11 mouse cellular contexts compared by ENCODE assay signal in genomic region chr5:75975398-75975797, GRCm38 (mm10). TPM values are rescaled to one million over a fixed set of nuclear protein-coding genes. Genes with fewer than 3 reads are reported as not detected.
DNase-seq lines count a peak whose midpoint lies in the region; ATAC-seq and TF ChIP-seq lines count a peak whose summit lies in the region.
"Had no signal": no experiment of that assay in that cellular context is flagged by ENCODE, and none has a peak within 500 bp of the region (broad histone marks: within the 10 kb centered on the region; RNA-seq: fewer than 3 reads in every experiment).

No protein-coding gene starts in this region.

- peak; percentile 42 for DNase-seq in forebrain, embryonic 14.5 days (ENCODE audit: low spot score)
- DNase-seq in forebrain, postnatal 0 days = no peak
- DNase-seq in kidney, postnatal 36 days = no peak
- peak; percentile 57 for DNase-seq in brain, embryonic 14.5 days (ENCODE audit: low read depth)
- DNase-seq in spleen, postnatal 4 days (ENCODE audit: low spot score in 2 of 2) = no peak
- DNase-seq in layer of hippocampus, adult 11-12 months (ENCODE audit: low spot score) = no peak
- DNase-seq: adrenal gland, postnatal 14 days; cerebellum, postnatal 14 days had no signal

- peak overlapping the region; percentile 17; the same call in 1 of the 2 replicates for H3K9ac ChIP-seq in forebrain, embryonic 14.5 days (ENCODE audit: low read length)
- H3K9ac ChIP-seq in forebrain, postnatal 0 days = no peak overlapping the region
- H3K9ac ChIP-seq in kidney, embryonic 16.5 days (replicated peaks; ENCODE audit: low read length) = 0 out of 2 replicates have a peak overlapping the region, but pooled peaks have one; percentile 2
- no peak overlapping the region for H3K9ac ChIP-seq in intestine, postnatal 0 days (ENCODE audit: low read depth, low read length)

- TF ChIP-seq CTCF in forebrain, postnatal 0 days (IDR thresholded peaks at IDR 0.05; ENCODE audit: low read depth) = no peak
- TF ChIP-seq CTCF in brain, embryonic 14.5 days (IDR thresholded peaks at IDR 0.05; ENCODE audit: borderline replicate concordance, extremely low read depth, insufficient read depth, insufficient read length) = no peak
- TF ChIP-seq CTCF in intestine, postnatal 0 days (IDR thresholded peaks at IDR 0.05; ENCODE audit: low read depth) = no peak

- H3K4me2 ChIP-seq in forebrain, embryonic 14.5 days (ENCODE audit: low read length) = no peak overlapping the region
- no peak overlapping the region for H3K4me2 ChIP-seq in forebrain, postnatal 0 days (ENCODE audit: low read depth)
- H3K4me2 ChIP-seq in kidney, embryonic 16.5 days (replicated peaks; ENCODE audit: low read depth, low read length) = peak overlapping the region; percentile 32
- H3K4me2 ChIP-seq in intestine, postnatal 0 days (replicated peaks; ENCODE audit: low read depth) = peak overlapping the region; percentile 21; the same call in 1 of the 2 replicates

- no peak for ATAC-seq in forebrain, embryonic 14.5 days
- no peak for ATAC-seq in forebrain, postnatal 0 days
- no peak for ATAC-seq in kidney, embryonic 16.5 days (ENCODE audit: low FRiP score, low TSS enrichment)
- ATAC-seq in intestine, postnatal 0 days = no peak
- ATAC-seq: inflammation-experienced regulatory T-cells, adult 6 months had no signal

- WGBS in forebrain, embryonic 14.5 days = 57% methylated on average over 5 of the region's 5 CpGs
- 51% methylated on average over 5 of the region's 5 CpGs for WGBS in forebrain, postnatal 0 days
- WGBS in kidney, embryonic 16.5 days = 73% methylated on average over 5 of the region's 5 CpGs
- 60% methylated on average over 5 of the region's 5 CpGs for WGBS in intestine, postnatal 0 days

- H3K9me3 ChIP-seq in forebrain, embryonic 14.5 days (replicated peaks; ENCODE audit: control insufficient read depth, low read length) = no peaks in the 10 kb centered on the region
- H3K9me3 ChIP-seq in forebrain, postnatal 0 days (ENCODE audit: low read length) = no peaks in the 10 kb centered on the region
- H3K9me3 ChIP-seq in kidney, embryonic 16.5 days (ENCODE audit: low read length) = no peaks in the 10 kb centered on the region
- H3K9me3 ChIP-seq in intestine, postnatal 0 days (ENCODE audit: control insufficient read depth) = no peaks in the 10 kb centered on the region

- no peak overlapping the region for H3K27ac ChIP-seq in forebrain, embryonic 14.5 days (ENCODE audit: low read depth, low read length)
- H3K27ac ChIP-seq in forebrain, postnatal 0 days (ENCODE audit: low read depth, low read length) = no peak overlapping the region
- H3K27ac ChIP-seq in kidney, embryonic 16.5 days (ENCODE audit: low read length) = peak overlapping the region; percentile 46
- H3K27ac ChIP-seq in intestine, postnatal 0 days (ENCODE audit: low read depth, low read length) = no peak overlapping the region

- no peaks in the 10 kb centered on the region for H3K36me3 ChIP-seq in forebrain, embryonic 14.5 days (ENCODE audit: control insufficient read depth, insufficient read depth, low read length)
- no peaks in the 10 kb centered on the region for H3K36me3 ChIP-seq in forebrain, postnatal 0 days (ENCODE audit: insufficient read depth)
- H3K36me3 ChIP-seq in kidney, embryonic 16.5 days (ENCODE audit: insufficient read depth, low read length) = no peaks in the 10 kb centered on the region
- H3K36me3 ChIP-seq in intestine, postnatal 0 days (ENCODE audit: control insufficient read depth, insufficient read depth) = no peaks in the 10 kb centered on the region

- no peak overlapping the region for H3K4me3 ChIP-seq in forebrain, embryonic 14.5 days (ENCODE audit: low read depth, low read length)
- H3K4me3 ChIP-seq in forebrain, postnatal 0 days (ENCODE audit: low read depth, low read length) = no peak overlapping the region
- peak overlapping the region; percentile 27 for H3K4me3 ChIP-seq in kidney, embryonic 16.5 days (ENCODE audit: low read length)
- peak overlapping the region; percentile 21; the same call in 1 of the 2 replicates for H3K4me3 ChIP-seq in intestine, postnatal 0 days (ENCODE audit: low read depth, low read length)

- no peaks in the 10 kb centered on the region; the same call in 1 of the 2 replicates for H3K4me1 ChIP-seq in forebrain, embryonic 14.5 days (ENCODE audit: control insufficient read depth, insufficient read depth, low read length)
- peaks cover 6% of the 10 kb centered on the region; the same call in 1 of the 2 replicates for H3K4me1 ChIP-seq in forebrain, postnatal 0 days (ENCODE audit: insufficient read depth)
- peaks cover 19% of the 10 kb centered on the region for H3K4me1 ChIP-seq in kidney, embryonic 16.5 days (ENCODE audit: insufficient read depth, low read length)
- no peaks in the 10 kb centered on the region for H3K4me1 ChIP-seq in intestine, postnatal 0 days (replicated peaks; ENCODE audit: control insufficient read depth, insufficient read depth, low read length)

- no peak for TF ChIP-seq POLR2A in brain, embryonic 14.5 days (IDR thresholded peaks at IDR 0.05; ENCODE audit: borderline replicate concordance, extremely low read depth, insufficient read depth, insufficient read length, poor library complexity, severe bottlenecking)

- H3K27me3 ChIP-seq in forebrain, embryonic 14.5 days (replicated peaks; ENCODE audit: control insufficient read depth, insufficient read depth, low read length) = peaks cover 41% of the 10 kb centered on the region
- H3K27me3 ChIP-seq in forebrain, postnatal 0 days (ENCODE audit: insufficient read depth, low read length) = peaks cover 49% of the 10 kb centered on the region
- H3K27me3 ChIP-seq in kidney, embryonic 16.5 days (ENCODE audit: insufficient read depth, low read length) = peaks cover 46% of the 10 kb centered on the region
- H3K27me3 ChIP-seq in intestine, postnatal 0 days (replicated peaks; ENCODE audit: control insufficient read depth, insufficient read depth, low read length) = peaks cover 43% of the 10 kb centered on the region

RNA-seq across cellular contexts. Expression of gene Kdr, which starts 2.9 kb away (rescaled TPM):
- polyA plus RNA-seq in forebrain, embryonic 14.5 days (2014; fragmentation: Nextera tagmentation; extraction: Ambion mirVana) = 13.2 and 16.3 TPM in 2 replicates
- 16.9 and 23.4 TPM in 2 replicates for total RNA-seq in forebrain, postnatal 0 days (2014; rRNA removed)
- polyA plus RNA-seq in forebrain, postnatal 0 days (2015; fragmentation: Nextera tagmentation; extraction: Ambion mirVana) = 8.1 and 12.6 TPM in 2 replicates
- 45.2 and 45.4 TPM in 2 replicates for polyA plus RNA-seq in kidney, embryonic 16.5 days (2015; fragmentation: Nextera tagmentation; extraction: Ambion mirVana)
- polyA plus RNA-seq in brain, embryonic 14.5 days (2012; rRNA removed) = 14.7 and 25.8 TPM in 2 replicates
- 10.4 and 11.6 TPM in 2 replicates for polyA plus RNA-seq in intestine, postnatal 0 days (2015; fragmentation: Nextera tagmentation; extraction: Ambion mirVana)

Comparison
In these comparisons a context has a peak if more than half of its experiments do, and no peak if none do; other contexts are left out.
1. DNase-seq: peak in forebrain, embryonic 14.5 days (single experiment) and brain, embryonic 14.5 days (single experiment); none in forebrain, postnatal 0 days (single experiment), kidney, postnatal 36 days (0 of 2), spleen, postnatal 4 days (0 of 2) and layer of hippocampus, adult 11-12 months (single experiment).
2. H3K9ac ChIP-seq: peak in forebrain, embryonic 14.5 days (single experiment) and kidney, embryonic 16.5 days (single experiment); none in forebrain, postnatal 0 days (single experiment) and intestine, postnatal 0 days (single experiment).
3. H3K4me2 ChIP-seq: peak in kidney, embryonic 16.5 days (single experiment) and intestine, postnatal 0 days (single experiment); none in forebrain, embryonic 14.5 days (single experiment) and forebrain, postnatal 0 days (single experiment).
4. H3K4me3 ChIP-seq: peak in kidney, embryonic 16.5 days (single experiment) and intestine, postnatal 0 days (single experiment); none in forebrain, embryonic 14.5 days (single experiment) and forebrain, postnatal 0 days (single experiment).